Mouse (Mus musculus): ENCODE measurements around the gene Kalrn.

Kalrn gene

GRCm38 (mm10) chr16:34504250-34504649 is 69.1 kb downstream of the Kalrn start:
- DNase-seq (ENCODE audit: low spot score in 2 of 2) = peak in 1 of 2 experiments; percentile 58

DNA sequence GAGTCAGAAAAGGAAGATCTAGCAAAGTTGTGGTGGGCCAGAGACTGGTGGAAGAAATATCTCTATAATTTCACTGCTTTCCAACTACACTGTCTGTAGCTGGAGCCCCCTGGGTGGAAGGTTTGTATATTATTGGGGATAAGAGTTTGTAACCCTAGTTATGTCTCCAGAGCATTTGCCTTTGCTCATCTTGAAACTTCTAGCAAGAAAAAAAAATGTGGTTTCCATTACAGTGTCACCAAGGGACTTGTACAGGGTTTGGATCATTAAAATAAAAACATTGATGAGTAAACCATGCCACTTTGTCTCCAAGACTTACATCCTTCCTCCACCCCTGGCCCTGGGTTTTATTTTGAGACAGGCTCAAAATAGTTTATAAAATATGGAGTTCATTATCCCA is 71.2 kb downstream of the Kalrn start:
- DNase-seq (ENCODE audit: low spot score in 2 of 2) = no peak

DNA sequence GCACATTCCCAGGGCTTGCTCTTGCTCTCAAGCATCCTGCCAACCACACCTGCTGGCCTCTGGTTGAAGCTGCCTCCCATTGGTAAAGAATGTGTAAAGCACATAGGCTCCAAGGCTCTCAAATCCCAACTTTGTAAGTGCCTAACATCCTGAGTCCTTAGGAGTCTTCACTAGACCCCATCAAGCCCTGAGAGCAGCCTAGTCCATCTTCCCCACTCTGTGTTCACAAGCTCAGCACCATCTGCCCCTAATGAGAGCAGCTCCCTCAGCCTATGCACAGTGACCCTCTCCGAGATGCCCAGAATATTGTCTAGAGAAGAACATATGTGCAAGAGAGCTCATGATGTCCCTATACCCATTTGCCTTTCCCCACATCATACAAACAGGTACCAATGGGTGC is 78.6 kb downstream of the Kalrn start:
- no peak for DNase-seq (ENCODE audit: low spot score in 2 of 2)

DNA sequence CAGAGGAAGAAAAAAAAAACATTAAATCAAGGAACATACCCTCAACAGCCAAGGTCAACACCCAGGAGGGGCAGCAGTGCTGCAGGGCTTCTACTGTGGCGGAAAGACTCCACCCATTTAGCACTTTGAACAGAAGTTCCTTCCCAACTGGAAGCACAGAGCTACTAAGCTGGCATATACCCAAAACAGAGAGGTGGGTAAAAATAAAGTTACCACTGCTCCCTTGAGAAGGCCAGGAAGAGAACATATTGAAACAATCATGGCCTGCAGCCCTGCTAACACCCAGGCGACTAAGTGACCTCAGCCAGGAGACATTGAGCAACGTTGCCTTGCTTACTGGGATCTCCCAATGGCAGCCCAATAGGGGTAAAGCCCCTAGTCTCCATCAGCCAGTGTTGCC is 79.4 kb downstream of the Kalrn start:
- DNase-seq (ENCODE audit: low spot score in 2 of 2) = no peak

DNA sequence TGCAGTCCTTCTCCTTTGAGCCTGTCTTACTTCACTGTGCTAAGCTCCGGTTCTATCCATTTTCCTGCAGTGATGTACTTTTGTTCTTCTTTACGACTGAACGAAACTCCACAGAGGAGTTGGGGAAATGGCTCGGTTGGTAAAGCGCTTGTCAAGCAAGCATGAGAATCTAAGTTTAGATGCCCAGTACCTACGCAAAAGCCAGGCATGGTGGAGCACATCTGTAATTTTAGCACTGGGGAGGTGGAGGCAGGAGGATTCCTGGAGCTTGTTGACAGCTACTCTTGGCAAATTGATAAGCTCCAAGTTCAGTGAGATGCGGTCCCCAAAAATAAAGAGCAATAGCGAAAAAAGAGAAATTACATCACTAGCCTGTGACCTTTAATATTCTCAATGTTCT is 82.1 kb downstream of the Kalrn start:
- peak in 1 of 2 experiments; percentile 50 for DNase-seq (ENCODE audit: low spot score in 2 of 2)

DNA sequence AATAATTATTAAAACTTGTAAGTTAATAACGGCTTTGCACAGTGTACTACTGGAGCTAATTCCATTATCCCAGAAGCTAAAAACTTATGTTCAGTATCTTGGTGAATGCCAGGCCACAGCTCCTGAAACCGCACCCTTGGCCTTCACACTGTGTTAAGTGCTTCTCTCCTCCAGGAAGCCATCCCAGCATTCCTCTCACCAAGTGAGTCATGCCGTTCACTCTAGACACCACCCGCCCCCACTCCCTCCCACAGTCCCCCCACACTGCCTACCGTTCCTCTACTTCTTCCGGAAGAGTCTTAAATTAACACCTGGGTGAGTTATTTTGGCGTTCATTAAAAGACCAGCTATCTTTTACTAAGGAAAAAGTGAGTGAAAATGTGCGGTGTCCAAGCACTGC is 82.8 kb downstream of the Kalrn start:
- DNase-seq (ENCODE audit: low spot score in 2 of 2) = peak in 1 of 2 experiments; percentile 46

DNA sequence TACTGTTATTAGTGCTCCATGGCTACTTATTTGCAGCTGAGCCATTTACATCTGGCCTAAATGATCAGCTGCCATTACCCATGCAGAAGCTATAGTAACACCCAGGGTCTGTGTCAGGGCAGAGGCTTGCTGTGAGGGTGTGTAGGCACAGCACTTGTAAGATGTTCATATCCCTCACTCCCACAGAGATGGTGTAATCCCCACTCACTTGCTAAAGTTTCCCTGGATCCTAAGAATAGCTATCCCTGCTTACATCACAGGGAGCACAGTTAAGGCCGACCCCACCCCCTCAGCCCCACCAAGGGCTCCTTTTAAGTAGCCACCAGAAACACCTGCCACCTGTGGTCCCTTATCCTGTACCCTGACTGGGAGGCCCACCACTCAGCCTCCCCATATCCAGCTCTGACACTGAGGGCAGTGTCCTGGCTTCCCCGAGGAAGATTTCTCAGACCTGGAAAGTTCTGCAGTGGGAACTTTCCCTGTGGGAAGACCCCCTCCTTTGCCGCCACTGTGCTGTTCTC is 83.5 kb downstream of the Kalrn start:
- no peak for DNase-seq (ENCODE audit: low spot score in 2 of 2)

GRCm38 (mm10) chr16:34487823-34488222 is 85.5 kb downstream of the Kalrn start:
- no peak for DNase-seq (ENCODE audit: low spot score in 2 of 2)

DNA sequence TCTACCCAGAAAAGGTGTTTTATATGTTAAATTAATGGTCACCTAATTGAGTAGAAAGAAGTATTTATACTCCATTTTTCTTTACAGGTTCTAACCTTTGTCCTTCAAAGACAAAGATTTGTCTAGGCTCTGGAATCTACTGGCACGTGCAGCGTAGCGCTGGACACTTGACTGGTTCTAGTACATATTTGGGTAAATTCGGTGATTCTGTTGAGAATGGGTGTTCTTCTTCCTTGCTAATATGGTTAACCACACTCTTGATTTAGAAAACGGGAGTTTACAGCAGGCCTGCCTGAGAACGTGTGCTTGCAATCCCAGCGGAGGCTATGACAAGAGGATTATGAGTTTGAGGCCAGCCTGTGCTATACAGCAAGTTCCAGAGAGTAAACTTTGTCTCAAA is 86.1 kb downstream of the Kalrn start:
- no peak for DNase-seq (ENCODE audit: low spot score in 2 of 2)

GRCm38 (mm10) chr16:34485483-34485882 is 87.8 kb downstream of the Kalrn start:
- no peak for DNase-seq (ENCODE audit: low spot score in 2 of 2)

DNA sequence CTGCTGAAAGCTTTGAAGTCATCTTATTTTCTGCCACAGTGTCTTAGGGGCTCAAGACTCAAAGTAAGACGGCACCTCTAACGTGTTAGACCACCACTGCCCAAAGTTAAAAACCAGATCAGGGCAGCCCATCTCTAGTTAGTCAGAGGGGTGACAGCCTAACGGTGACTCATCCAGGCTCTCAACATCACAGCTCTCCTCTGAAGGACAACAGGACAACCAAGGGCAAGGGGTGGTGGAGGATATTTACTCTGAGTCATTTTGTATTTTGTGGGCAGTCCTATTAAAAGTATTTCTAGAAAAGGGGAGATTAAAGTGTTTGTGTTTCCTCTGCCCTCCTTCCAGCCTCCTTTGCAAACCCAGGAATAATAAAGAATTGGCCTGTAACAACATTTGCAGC is 88.4 kb downstream of the Kalrn start:
- DNase-seq (ENCODE audit: low spot score in 2 of 2) = no peak

DNA sequence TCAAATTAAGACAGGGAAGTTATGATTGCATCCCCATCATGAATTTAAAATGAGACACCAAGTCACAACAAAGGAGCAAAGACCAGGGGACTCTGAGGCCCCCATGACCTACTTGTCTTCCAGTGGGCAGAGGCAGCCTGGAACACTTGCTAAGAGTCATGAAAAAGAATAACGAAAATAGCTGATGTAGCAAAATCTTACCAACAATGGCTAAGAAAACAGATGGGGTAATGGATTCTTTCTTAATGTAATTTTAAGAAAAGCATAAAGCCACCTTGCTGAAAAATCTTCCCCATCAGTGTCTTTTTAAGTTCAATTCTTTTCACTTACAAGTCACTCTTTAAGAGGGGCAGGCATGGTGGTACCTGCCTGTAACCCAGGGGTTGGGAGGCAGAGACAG is 89.1 kb downstream of the Kalrn start:
- DNase-seq (ENCODE audit: low spot score in 2 of 2) = no peak

DNA sequence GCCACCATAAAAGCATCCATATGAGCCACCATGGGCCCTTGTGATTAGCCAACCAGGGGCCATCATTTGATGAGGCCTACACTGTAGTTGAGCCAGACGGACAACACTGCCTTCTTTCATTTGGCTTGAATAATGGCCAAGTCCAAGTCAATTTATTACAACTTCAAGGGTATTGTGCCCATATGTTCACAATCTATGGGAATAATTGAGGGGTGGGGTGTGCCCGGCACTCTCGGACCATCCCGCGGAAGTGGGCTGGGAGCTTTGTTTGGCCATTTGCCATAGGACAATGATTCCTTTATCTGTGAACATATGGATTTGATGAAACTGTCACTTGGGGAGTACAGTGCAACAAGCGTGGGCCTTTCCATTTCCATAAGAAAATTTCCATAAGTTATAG is 89.6 kb downstream of the Kalrn start:
- DNase-seq (ENCODE audit: low spot score in 2 of 2) = no peak

DNA sequence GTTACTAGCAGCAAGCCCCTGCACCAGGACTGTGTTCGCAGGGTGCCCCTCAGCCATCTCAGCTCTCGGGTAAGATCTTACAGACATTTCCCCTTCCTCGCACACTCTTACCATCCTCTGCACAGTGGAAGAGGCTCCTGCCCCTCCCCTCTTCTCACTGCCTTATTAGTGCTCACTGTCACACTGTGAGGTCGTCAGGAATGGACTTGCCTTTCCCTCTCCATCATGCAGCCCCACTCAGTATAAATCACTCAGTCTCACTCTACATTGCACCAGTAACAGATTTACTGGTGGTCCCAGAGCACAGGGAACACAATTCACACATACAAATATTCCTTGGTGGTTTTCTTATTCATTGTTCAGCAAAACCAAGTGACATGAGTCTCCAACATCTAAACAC is 98.6 kb downstream of the Kalrn start:
- DNase-seq (ENCODE audit: low spot score in 2 of 2) = no peak

DNA sequence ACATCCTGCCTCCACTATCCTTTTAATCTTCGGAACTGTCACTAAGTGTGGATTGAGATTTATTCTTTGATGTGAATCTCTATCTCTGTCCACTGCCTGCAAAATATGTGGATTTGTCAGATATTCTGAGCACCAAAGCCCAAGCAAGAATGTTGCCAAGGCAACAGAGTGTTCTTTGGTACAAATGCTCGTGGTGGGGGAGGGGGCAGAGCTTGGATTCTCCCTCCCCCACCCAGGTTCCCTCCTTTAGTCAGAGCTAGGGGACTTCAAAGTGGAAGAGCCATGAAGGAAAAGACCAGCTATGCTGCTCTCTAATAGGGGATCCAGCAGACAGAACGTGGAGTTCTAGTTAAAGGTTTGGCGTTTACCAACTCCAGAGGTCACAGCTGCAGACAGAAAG is 99.4 kb downstream of the Kalrn start:
- DNase-seq (ENCODE audit: low spot score in 2 of 2) = no peak

DNA sequence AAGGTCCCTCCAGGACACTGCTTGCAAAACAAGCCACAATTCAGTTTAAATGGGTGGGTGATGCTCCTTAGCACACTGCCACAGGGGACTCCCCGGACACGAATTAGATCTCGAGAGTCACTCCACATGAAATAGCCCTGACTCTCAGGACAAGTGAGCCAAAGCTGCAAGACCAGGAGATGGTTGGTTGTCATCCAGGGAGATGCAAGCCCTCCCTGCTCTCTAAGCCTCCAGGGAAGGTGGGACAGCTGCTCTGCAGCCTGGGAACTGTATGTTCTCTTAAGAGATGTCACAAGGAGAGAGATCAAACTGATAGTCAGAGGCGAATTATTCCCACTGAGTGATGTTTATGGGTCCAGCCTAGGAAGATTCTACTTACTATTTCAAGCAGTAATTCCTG is 101.9 kb downstream of the Kalrn start:
- DNase-seq (ENCODE audit: low spot score in 2 of 2) = no peak

- peak in 1 of 2 experiments; percentile 61 for DNase-seq (ENCODE audit: low spot score in 2 of 2)
Measured at GRCm38 (mm10) chr16:34470343-34470742, 103.0 kb downstream of the Kalrn start.

- DNase-seq (ENCODE audit: low spot score in 2 of 2) = peak; percentile 75 to 87
Measured at GRCm38 (mm10) chr16:34469277-34469868, 104.0 kb downstream of the Kalrn start.

GRCm38 (mm10) chr16:34466649-34467048 is 106.7 kb downstream of the Kalrn start:
- peak in 1 of 2 experiments; percentile 34 for DNase-seq (ENCODE audit: low spot score in 2 of 2)

DNA sequence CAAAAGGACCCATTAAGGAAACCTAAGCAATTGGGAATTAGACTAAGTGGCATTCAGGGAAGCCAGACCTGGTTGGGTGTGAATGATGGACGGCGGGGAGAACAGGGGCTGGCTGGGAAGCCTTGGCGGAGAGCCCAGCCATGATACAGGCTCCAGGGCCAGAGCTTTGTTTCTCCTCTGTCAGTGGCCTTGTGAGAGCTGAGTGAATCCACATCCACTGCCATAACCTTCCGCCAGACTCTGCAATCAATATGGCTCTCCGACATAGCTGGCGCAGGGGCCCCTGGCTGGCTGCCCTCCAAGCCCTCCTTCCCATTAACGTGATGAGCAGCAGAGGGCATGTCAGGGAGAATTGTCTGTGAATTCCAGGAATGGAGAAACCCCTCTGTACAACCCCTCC is 117.0 kb downstream of the Kalrn start:
- no peak for DNase-seq (ENCODE audit: low spot score in 2 of 2)

GRCm38 (mm10) chr16:34445666-34446065 is 127.7 kb downstream of the Kalrn start:
- no peak for DNase-seq (ENCODE audit: low spot score in 2 of 2)

DNA sequence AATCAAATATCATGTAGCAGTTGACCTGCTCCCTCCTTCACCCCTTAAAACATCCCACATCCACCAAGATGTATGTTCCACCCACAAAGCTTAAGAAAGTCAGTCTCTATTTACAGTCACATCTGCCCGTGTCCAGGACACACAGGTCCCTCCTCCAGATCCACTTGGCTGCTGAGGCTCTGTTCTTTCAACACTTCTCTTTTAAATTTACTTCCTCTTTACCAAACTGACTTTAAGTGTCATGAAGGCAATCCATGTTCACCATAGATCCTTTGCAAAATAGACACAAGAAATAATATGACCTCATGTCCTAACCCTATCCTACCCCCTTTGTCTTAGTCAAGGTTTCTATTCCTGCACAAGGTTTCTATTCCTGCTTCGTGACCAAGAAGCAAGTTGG is 131.6 kb downstream of the Kalrn start:
- DNase-seq (ENCODE audit: low spot score in 2 of 2) = no peak

GRCm38 (mm10) chr16:34440994-34441414 is 132.3 kb downstream of the Kalrn start:
- peak in 1 of 2 experiments; percentile 49 for DNase-seq (ENCODE audit: low spot score in 2 of 2)

GRCm38 (mm10) chr16:34440019-34440615 is 133.2 kb downstream of the Kalrn start:
- peak; percentile 55 to 88 for DNase-seq (ENCODE audit: low spot score in 2 of 2)
